Mouse (Mus musculus) kidney, embryonic 15.5 days (tissue): ENCODE measurements around the gene Chil5. TPM values are rescaled to one million over a fixed set of nuclear protein-coding genes. Genes with fewer than 3 reads are reported as not detected.
"Not testable (repeated sequence)": the region's sequence is repeated elsewhere in the genome, so short reads cannot be mapped to it uniquely, and the experiment has no call there.

ENCODE experiments used
- ATAC-seq: fragments of 200-750 bp; cut with Nextera tagmentation; replicated peaks from 2 replicates; pipeline ENCODE4 v1.8.0; 2017; ENCODE audit warnings: moderate TSS enrichment; ENCODE audit not compliant: low FRiP score
- H3K27ac ChIP-seq: fragments of 300-500 bp; sonication (generic); 2 replicates; pipeline ENCODE4 v1.5.1; 2015; ENCODE audit warnings: mild to moderate bottlenecking, inconsistent platforms
- H3K27me3 ChIP-seq: fragments of 300-500 bp; sonication (generic); 2 replicates; pipeline ENCODE4 v1.6.1; 2015; ENCODE audit warnings: inconsistent platforms
- H3K36me3 ChIP-seq: fragments of 300-500 bp; sonication (generic); 2 replicates; pipeline ENCODE4 v1.6.1; 2015; ENCODE audit warnings: inconsistent platforms
- H3K4me1 ChIP-seq: fragments of 300-500 bp; sonication (generic); 2 replicates; pipeline ENCODE4 v1.6.1; 2015; ENCODE audit warnings: inconsistent platforms
- H3K4me2 ChIP-seq: fragments of 300-500 bp; sonication (generic); 2 replicates; pipeline ENCODE4 v1.6.1; 2015; ENCODE audit warnings: moderate library complexity, mild to moderate bottlenecking, inconsistent platforms
- H3K4me3 ChIP-seq: fragments of 300-500 bp; sonication (generic); replicated peaks from 2 replicates; pipeline ENCODE4 v1.5.1; 2015; ENCODE audit warnings: mild to moderate bottlenecking, inconsistent platforms
- H3K9ac ChIP-seq: fragments of 300-500 bp; sonication (generic); 2 replicates; pipeline ENCODE4 v1.6.1; 2015; ENCODE audit warnings: mild to moderate bottlenecking, inconsistent platforms
- H3K9me3 ChIP-seq: fragments of 300-500 bp; sonication (generic); replicated peaks from 2 replicates; pipeline ENCODE4 v1.6.1; 2016; ENCODE audit warnings: inconsistent platforms
- WGBS: fragments of 180-500 bp; shearing (Covaris S2); methylation state at CpG from one replicate; pipeline ENCODE4 v1.1.7; 2015; ENCODE audit warnings: mixed read lengths; 5-methylcytosine and 5-hydroxymethylcytosine counted together
- polyA plus RNA-seq: library from polyadenylated mRNA; unstranded; fragments of >200 nt; fragmentation: Nextera tagmentation; extraction: Ambion mirVana; gene quantifications from 2 replicates; pipeline ENCODE4 v1.2.1, GENCODE M21; 2015

The Chil5 gene
- polyA plus RNA-seq, 1 experiment from 2014 or later: not detected

DNA sequence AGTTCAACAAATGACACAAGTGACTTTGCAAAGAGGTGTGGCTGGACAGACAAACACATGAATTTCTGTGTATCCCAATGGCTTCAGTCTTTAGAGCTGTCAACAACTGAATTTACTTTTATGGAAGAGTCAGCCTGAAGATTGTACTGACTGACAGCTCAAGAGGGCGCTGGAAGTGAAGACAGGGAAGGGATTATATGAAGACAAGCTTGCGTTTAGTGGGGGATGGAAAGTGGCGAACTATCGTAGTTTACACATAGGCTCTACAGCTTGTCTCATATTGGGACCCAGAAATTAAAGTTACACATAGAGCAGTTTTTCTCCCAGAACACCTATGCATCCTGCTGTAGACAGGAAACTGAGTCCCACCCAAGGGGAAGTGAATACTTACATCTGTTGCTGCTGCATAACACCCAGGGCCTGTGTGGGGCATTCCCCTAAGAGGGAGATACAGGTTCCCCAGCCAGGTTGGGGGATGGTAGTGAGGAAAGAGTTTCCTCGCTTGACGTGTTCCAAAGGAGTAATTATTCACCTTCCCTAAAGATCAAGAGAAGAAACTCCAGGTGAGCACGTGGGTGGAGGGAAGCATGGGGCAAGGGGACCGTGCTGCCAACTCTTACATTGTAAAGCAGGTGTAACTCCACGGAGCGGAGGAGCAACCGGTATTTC is 31.8 kb downstream of the Chil5 start:
- Histone ChIP-seq H3K9ac (no peak overlapping the region), H3K4me3 (peak overlapping the region; percentile 23), H3K4me2 (peak overlapping the region; percentile 51), H3K4me1 (0 out of 2 replicates have a peak, but pooled peaks cover 5% of the 10 kb centered on the region), H3K27me3 (no peaks in the 10 kb centered on the region), H3K9me3 (no peaks in the 10 kb centered on the region), H3K36me3 (no peaks in the 10 kb centered on the region), H3K27ac (no peak overlapping the region)
- 25% methylated on average over 11 of the region's 11 CpGs for WGBS
- no peak; the same call in 1 of the 2 replicates for ATAC-seq

GRCm38 (mm10) chr3:105994730-105995129 is 37.9 kb downstream of the Chil5 start:
- Histone ChIP-seq H3K27ac (no peak overlapping the region), H3K4me2 (no peak overlapping the region), H3K4me3 (no peak overlapping the region), H3K27me3 (no peaks in the 10 kb centered on the region), H3K9me3 (no peaks in the 10 kb centered on the region), H3K9ac (no peak overlapping the region), H3K4me1 (no peaks in the 10 kb centered on the region), H3K36me3 (no peaks in the 10 kb centered on the region)
- WGBS: 39% methylated on average over 2 of the region's 2 CpGs
- ATAC-seq: no peak

DNA sequence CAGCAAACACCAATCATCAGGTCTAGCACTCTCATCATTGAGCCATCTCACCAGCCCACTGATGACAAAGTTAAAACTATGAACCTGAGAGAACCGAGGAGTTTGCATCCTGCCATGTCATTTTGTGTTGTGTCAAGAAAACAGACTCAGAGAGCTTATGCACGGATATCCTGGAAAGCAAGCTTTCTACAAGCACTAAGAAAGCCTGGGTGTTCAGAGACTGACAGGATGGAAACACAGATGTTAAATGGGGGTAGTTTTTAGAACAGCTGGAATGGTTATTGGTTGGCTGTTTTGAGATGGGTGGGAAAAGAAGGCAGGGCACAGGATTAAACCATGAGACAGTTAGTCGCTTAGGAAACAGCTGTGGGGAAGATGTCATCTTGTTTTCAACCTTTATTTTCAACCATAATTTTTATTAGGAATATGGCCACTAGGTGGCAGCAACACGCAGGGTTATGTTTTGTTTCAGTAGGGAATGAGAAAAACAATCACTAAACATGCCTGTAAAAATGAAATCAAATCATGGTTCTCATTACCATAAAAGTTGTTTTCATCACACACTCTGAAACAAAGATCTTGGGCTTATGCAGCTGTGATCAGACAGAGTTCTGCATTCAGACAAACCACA is 40.8 kb downstream of the Chil5 start:
- Histone ChIP-seq H3K9ac (no peak overlapping the region), H3K27ac (no peak overlapping the region)

GRCm38 (mm10) chr3:105989611-105990010 is 43.0 kb downstream of the Chil5 start:
- H3K27me3 ChIP-seq, H3K9ac ChIP-seq, H3K36me3 ChIP-seq, H3K27ac ChIP-seq, ATAC-seq, H3K4me1 ChIP-seq, H3K4me3 ChIP-seq, H3K4me2 ChIP-seq, H3K9me3 ChIP-seq: not testable (repeated sequence)
- 62% methylated on average over 5 of the region's 5 CpGs for WGBS

More for the DNA sequence above, 40.8 kb downstream of the Chil5 start:
- Histone ChIP-seq H3K4me3 (no peak overlapping the region), H3K4me1 (no peaks in the 10 kb centered on the region), H3K36me3 (no peaks in the 10 kb centered on the region), H3K4me2 (no peak overlapping the region), H3K27me3 (no peaks in the 10 kb centered on the region), H3K9me3 (no peaks in the 10 kb centered on the region)
- ATAC-seq: no peak
- 30% methylated on average over 4 of the region's 4 CpGs for WGBS

- WGBS: 80% methylated on average over 2 of the region's 2 CpGs
- no peak overlapping the region for H3K9ac ChIP-seq
- H3K27ac ChIP-seq: no peak overlapping the region
- no peaks in the 10 kb centered on the region for H3K9me3 ChIP-seq
- H3K27me3 ChIP-seq: no peaks in the 10 kb centered on the region
- H3K4me2 ChIP-seq: no peak overlapping the region
- ATAC-seq: no peak
- no peak overlapping the region for H3K4me3 ChIP-seq
- no peaks in the 10 kb centered on the region for H3K4me1 ChIP-seq
- peaks cover 14% of the 10 kb centered on the region for H3K36me3 ChIP-seq
Measured at GRCm38 (mm10) chr3:105974174-105974573, 58.4 kb downstream of the Chil5 start.

GRCm38 (mm10) chr3:105973411-105973810 is 59.2 kb downstream of the Chil5 start, which contains the start of gene Ovgp1:
TSS of gene Ovgp1 (plus strand) at chr3:105973711.
- 56% methylated on average over 3 of the region's 3 CpGs for WGBS

DNA sequence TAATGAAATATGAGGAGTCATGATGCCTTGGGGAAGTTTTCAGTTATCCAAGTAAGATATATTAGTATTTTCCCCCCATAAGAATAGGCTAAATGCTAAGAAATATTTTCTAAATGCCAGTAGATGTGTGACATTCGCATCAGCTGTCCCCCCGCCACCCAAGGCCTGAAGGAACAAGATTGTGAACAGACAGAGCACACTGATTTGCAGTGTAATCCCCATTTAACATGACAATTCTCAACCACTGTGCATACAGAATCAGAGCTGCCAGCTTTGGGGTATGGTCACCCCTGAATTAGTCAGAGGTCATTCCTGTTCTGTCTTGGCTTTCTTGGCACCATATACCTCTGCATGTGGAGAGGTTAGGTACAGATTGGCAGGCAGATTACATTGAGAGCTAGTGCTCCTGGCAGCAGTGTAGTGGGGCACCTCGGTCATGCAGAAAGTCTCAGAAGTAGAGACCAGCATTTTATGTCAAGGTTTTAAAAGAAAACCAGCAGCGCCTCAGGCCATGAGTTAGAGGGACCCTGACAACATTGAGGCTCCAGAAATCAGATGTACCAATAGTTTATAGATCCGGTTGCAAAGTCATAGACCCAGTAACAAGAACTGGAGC is 60.7 kb downstream of the Chil5 start:
- no peak overlapping the region for H3K9ac ChIP-seq
- ATAC-seq: 0 out of 2 replicates have a peak, but pooled peaks have one; percentile 15
- no peaks in the 10 kb centered on the region for H3K4me1 ChIP-seq
- 81% methylated on average over 5 of the region's 5 CpGs for WGBS
- no peak overlapping the region for H3K27ac ChIP-seq
- no peak overlapping the region for H3K4me2 ChIP-seq
- H3K27me3 ChIP-seq: no peaks in the 10 kb centered on the region
- peaks cover 37% of the 10 kb centered on the region for H3K36me3 ChIP-seq
- no peaks in the 10 kb centered on the region for H3K9me3 ChIP-seq
- no peak overlapping the region for H3K4me3 ChIP-seq

More at GRCm38 (mm10) chr3:105973411-105973810, 59.2 kb downstream of the Chil5 start, which contains the start of gene Ovgp1:
- Histone ChIP-seq H3K4me1 (no peaks in the 10 kb centered on the region), H3K27ac (no peak within 1 kb of the TSS), H3K9me3 (no peaks in the 10 kb centered on the region), H3K4me3 (no peak within 1 kb of the TSS), H3K4me2 (no peak within 1 kb of the TSS), H3K27me3 (no peaks in the 10 kb centered on the region), H3K9ac (no peak within 1 kb of the TSS), H3K36me3 (peaks cover 22% of the 10 kb centered on the region)
- no peak for ATAC-seq

Other genes with a start within 250 kb of the Chil5 start
- gene Rap1a, start 231.5 kb downstream of the Chil5 start, polyA plus RNA-seq: 111 and 113 TPM in 2 replicates
- not detected in 2 replicates for gene Adora3, start 162.0 kb downstream of the Chil5 start, polyA plus RNA-seq
- gene Tmigd3, start 161.9 kb downstream of the Chil5 start, polyA plus RNA-seq: 0.18 TPM in 1 of 2 replicates, not detected in the other
- 0.24 and 0.53 TPM in 2 replicates for gene I830077J02Rik, start 100.2 kb downstream of the Chil5 start, polyA plus RNA-seq
- 151 and 158 TPM in 2 replicates for gene Wdr77, start 73.4 kb downstream of the Chil5 start, polyA plus RNA-seq
- gene Atp5f1, start 72.7 kb downstream of the Chil5 start, polyA plus RNA-seq: 491 and 564 TPM in 2 replicates
- gene Ovgp1, start 59.1 kb downstream of the Chil5 start, polyA plus RNA-seq: 1.6 and 2.0 TPM in 2 replicates
- 0.23 and 0.24 TPM in 2 replicates for gene Pifo, start 18.2 kb downstream of the Chil5 start, polyA plus RNA-seq
- 0.13 TPM in 1 of 2 replicates, not detected in the other for gene Chia1, start 80.4 kb upstream of the Chil5 start, polyA plus RNA-seq
- gene Chil3, start 134.8 kb upstream of the Chil5 start, polyA plus RNA-seq: 0.14 TPM in 1 of 2 replicates, not detected in the other
- gene Chil4, start 186.7 kb upstream of the Chil5 start, polyA plus RNA-seq: 0.29 and 0.37 TPM in 2 replicates